Mouse (Mus musculus) testis, adult 2 months (tissue): ENCODE measurements at regions not wholly inside any gene's neighbourhood (a gene's known extent, or its start where the extent isn't known, plus 50 kb on each side); places are given as distances from the start of the nearest gene placed in this dataset.

Source experiments
- CTCF ChIP-seq: fragments of 200-500 bp; IDR thresholded peaks from 2 replicates; pipeline ENCODE4 v1.5.1; 2012; ENCODE audit warnings: low read depth, mild to moderate bottlenecking, inconsistent platforms, low read length, moderate library complexity; ENCODE audit not compliant: control insufficient read depth, insufficient read depth, insufficient replicate concordance
- POLR2A ChIP-seq: fragments of 200-500 bp; IDR thresholded peaks from 2 replicates; pipeline ENCODE4 v1.6.1; 2012; ENCODE audit warnings: low read depth, mild to moderate bottlenecking, inconsistent platforms, low read length, moderate library complexity; ENCODE audit not compliant: control insufficient read depth

DNA sequence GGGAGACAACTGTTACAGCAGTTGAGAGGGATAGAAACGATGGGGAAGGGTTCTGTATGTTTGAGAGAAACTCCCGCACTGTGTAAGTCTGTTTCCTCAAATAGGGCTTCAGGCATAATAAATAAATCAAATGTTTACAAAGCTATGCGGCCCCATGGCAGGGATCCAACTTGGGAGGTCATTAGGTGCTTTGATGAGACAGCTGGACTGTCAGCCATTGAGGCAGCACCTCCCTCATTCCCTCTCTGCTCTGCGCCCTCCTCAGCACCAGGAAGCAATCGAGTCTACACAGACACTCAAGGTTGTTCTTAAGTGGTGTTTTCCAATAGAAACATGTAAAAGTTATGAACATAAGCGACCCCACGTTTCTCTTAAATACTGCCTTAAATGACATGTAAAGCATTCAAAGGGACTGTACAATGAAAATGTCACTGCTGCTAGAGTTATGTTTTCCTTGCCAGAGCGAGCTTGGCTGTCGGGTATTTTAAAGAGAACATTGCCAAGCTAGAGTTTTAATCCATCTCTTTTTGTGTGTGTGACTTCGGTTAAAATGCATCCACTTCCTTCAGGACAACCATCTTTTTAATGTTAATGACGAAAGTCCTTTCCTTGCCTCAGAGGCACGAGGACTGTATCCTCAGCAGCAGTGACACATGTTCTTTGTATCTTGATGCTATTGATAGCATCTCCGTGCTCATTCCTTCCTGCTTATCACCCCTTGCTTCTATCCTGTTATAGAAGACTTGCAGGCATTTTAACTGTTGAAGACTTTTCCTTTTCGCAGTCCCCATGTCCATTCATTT is 176.5 kb downstream of the Nup35 start:
- no peak for TF ChIP-seq CTCF
- no peak for TF ChIP-seq POLR2A
